Mouse (Mus musculus) liver, embryonic 16.5 days (tissue): ENCODE results near the gene Tfpi2. TPM values are rescaled to one million over a fixed set of nuclear protein-coding genes. Genes with fewer than 3 reads are reported as not detected.

ENCODE experiments used
- ATAC-seq: fragments of 200-750 bp; cut with Nextera tagmentation; 2 replicates; pipeline ENCODE4 v1.8.0; 2017; ENCODE audit warnings: low read depth, mild to moderate bottlenecking, moderate number of reproducible peaks, moderate library complexity
- H3K27ac ChIP-seq: fragments of 300-500 bp; sonication (generic); 2 replicates; pipeline ENCODE4 v1.5.1; 2014; ENCODE audit warnings: mild to moderate bottlenecking, low read length
- H3K27me3 ChIP-seq: fragments of 300-500 bp; sonication (generic); 2 replicates; pipeline ENCODE4 v1.6.1; 2014; ENCODE audit warnings: low read depth, low read length, mixed read lengths; ENCODE audit not compliant: control insufficient read depth, insufficient read depth
- H3K36me3 ChIP-seq: fragments of 300-500 bp; sonication (generic); 2 replicates; pipeline ENCODE4 v1.6.1; 2014; ENCODE audit warnings: mild to moderate bottlenecking; ENCODE audit not compliant: control insufficient read depth, insufficient read depth
- H3K4me1 ChIP-seq: fragments of 300-500 bp; sonication (generic); 2 replicates; pipeline ENCODE4 v1.6.1; 2014; ENCODE audit warnings: low read depth, low read length, mixed read lengths; ENCODE audit not compliant: control insufficient read depth
- H3K4me2 ChIP-seq: fragments of 300-500 bp; sonication (generic); 2 replicates; pipeline ENCODE4 v1.6.1; 2014; ENCODE audit warnings: low read depth, low read length, mixed read lengths
- H3K4me3 ChIP-seq: fragments of 300-500 bp; sonication (generic); 2 replicates; pipeline ENCODE4 v1.5.1; 2014; ENCODE audit warnings: low read depth, mild to moderate bottlenecking, low read length
- H3K9ac ChIP-seq: fragments of 300-500 bp; sonication (generic); 2 replicates; pipeline ENCODE4 v1.6.1; 2014; ENCODE audit warnings: low read depth, low read length
- H3K9me3 ChIP-seq: fragments of 300-500 bp; sonication (generic); replicated peaks from 2 replicates; pipeline ENCODE4 v1.6.1; 2016; ENCODE audit warnings: low read length; ENCODE audit not compliant: control insufficient read depth
- WGBS: fragments of 180-500 bp; shearing (Covaris S2); extraction: QIAGEN DNeasy Blood & Tissue Kit; methylation state at CpG from one replicate; pipeline ENCODE4 v1.1.7; 2014; ENCODE audit not compliant: insufficient replicate concordance; 5-methylcytosine and 5-hydroxymethylcytosine counted together
- polyA plus RNA-seq: library from polyadenylated mRNA; unstranded; fragments of >200 nt; fragmentation: Nextera tagmentation; extraction: Ambion mirVana; gene quantifications from 2 replicates; pipeline ENCODE4 v1.2.1, GENCODE M21; 2015

The Tfpi2 gene
- polyA plus RNA-seq, 1 experiment from 2014 or later: 26.2 TPM

- H3K27ac ChIP-seq: no peak overlapping the region
- H3K4me3 ChIP-seq: no peak overlapping the region
- no peak overlapping the region for H3K4me2 ChIP-seq
- H3K9me3 ChIP-seq: no peaks in the 10 kb centered on the region
- no peak overlapping the region for H3K9ac ChIP-seq
- ATAC-seq: peak; percentile 58
- H3K27me3 ChIP-seq: no peaks in the 10 kb centered on the region
- H3K36me3 ChIP-seq: no peaks in the 10 kb centered on the region
- no peaks in the 10 kb centered on the region for H3K4me1 ChIP-seq
- WGBS: 49% methylated on average over 3 of the region's 3 CpGs
Observed at GRCm38 (mm10) chr6:4000716-4001115, 12.0 kb upstream of the Tfpi2 start.

DNA sequence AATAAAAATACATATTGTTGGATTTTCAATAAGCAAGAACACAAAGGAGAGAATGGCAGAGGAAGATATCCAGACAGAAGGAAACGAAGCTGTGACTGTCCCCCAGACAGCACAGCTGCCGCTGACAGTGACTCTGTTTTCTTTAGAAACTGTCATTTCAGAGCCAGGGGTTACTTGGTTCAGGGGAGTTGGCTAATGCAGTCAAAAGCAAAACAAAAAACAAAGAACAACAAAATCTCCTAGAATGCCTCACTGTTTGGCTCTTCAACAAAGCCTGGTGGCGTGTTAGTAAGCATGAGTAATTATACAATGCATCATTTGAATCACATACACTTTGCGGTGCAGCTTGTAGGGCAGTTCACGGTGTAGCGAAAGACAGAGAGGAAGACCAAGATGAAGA lies 10.6 kb upstream of the Tfpi2 start:
- no peaks in the 10 kb centered on the region for H3K36me3 ChIP-seq
- no peak overlapping the region for H3K27ac ChIP-seq
- no peak overlapping the region for H3K4me3 ChIP-seq
- no peak overlapping the region for H3K4me2 ChIP-seq
- no peak for ATAC-seq
- 62% methylated on average over 6 of the region's 6 CpGs for WGBS
- no peaks in the 10 kb centered on the region for H3K27me3 ChIP-seq
- H3K9ac ChIP-seq: no peak overlapping the region
- H3K4me1 ChIP-seq: no peaks in the 10 kb centered on the region
- no peaks in the 10 kb centered on the region for H3K9me3 ChIP-seq

- H3K4me3 ChIP-seq: no peak overlapping the region
- H3K36me3 ChIP-seq: no peaks in the 10 kb centered on the region
- no peak for ATAC-seq
- no peak overlapping the region for H3K4me2 ChIP-seq
- H3K9me3 ChIP-seq: no peaks in the 10 kb centered on the region
- no peak overlapping the region for H3K9ac ChIP-seq
- no peaks in the 10 kb centered on the region for H3K4me1 ChIP-seq
- 42% methylated on average over 4 of the region's 4 CpGs for WGBS
- H3K27ac ChIP-seq: no peak overlapping the region
- H3K27me3 ChIP-seq: no peaks in the 10 kb centered on the region
Observed at GRCm38 (mm10) chr6:3998089-3998488, 9.4 kb upstream of the Tfpi2 start.

GRCm38 (mm10) chr6:3993492-3993891 lies 4.8 kb upstream of the Tfpi2 start, which contains the start of gene Gngt1:
Gene Gngt1, plus strand, starts transcription at chr6:3993792.
- WGBS: 72% methylated on average over 6 of the region's 6 CpGs
- Histone ChIP-seq H3K4me1 (no peaks in the 10 kb centered on the region), H3K36me3 (no peaks in the 10 kb centered on the region), H3K27ac (no peak within 1 kb of the TSS), H3K4me3 (no peak within 1 kb of the TSS), H3K4me2 (no peak within 1 kb of the TSS), H3K9me3 (no peaks in the 10 kb centered on the region), H3K9ac (no peak within 1 kb of the TSS), H3K27me3 (no peaks in the 10 kb centered on the region)
- no peak for ATAC-seq

DNA sequence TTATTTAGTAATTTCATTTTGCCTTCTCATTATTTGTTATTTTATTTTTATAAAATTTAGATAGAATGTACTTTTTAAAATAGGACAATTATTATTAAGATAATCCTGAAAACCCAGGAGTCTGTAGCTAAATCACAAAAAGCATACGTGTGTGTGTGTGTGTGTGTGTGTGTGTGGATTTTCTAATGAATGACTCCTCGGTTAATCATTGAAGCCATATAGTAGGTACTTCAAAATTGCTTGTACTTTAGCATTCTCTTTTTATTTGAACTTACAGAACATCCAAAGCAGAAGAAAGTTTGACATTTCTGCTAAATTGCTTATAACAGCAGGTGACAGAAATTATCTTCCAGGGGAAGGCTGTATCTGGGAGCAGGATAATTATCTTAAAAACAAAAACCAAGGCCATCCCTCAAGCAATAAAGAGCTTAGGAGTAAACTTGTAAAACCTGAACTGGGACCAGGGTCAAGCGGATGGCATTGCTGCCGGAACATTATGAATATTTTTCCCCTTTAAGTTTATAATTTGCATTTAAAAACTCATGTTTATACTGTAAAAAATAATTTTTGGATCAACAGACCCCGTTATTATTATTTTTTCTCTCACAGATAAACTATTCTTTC lies 5.9 kb downstream of the Tfpi2 start:
- Histone ChIP-seq H3K9ac (no peak overlapping the region), H3K4me1 (no peaks in the 10 kb centered on the region), H3K9me3 (no peaks in the 10 kb centered on the region), H3K36me3 (no peaks in the 10 kb centered on the region), H3K4me2 (no peak overlapping the region), H3K4me3 (no peak overlapping the region), H3K27me3 (no peaks in the 10 kb centered on the region), H3K27ac (no peak overlapping the region)
- no peak for ATAC-seq
- 59% methylated on average over 5 of the region's 5 CpGs for WGBS

DNA sequence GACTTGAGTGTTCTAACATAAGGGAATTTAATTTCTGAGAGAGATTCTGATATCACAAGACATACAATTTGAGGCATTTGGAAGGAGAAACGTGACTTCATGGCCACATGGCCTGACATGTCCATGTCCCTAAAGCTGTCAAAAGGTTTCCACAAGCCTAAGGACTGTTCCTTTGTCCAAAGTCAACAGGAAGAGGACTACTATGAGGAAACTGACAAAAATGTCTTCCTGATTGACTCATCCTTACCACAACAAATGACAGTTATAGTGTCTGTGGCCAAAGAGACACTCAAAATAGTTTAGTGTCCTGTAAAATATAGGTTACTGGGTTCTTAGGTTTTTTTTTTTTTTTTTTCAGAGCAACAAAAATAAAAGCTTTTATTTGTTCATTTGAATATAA lies 15.0 kb downstream of the Tfpi2 start:
- no peak overlapping the region for H3K9ac ChIP-seq
- H3K4me2 ChIP-seq: no peak overlapping the region
- no peaks in the 10 kb centered on the region for H3K4me1 ChIP-seq
- no peak overlapping the region for H3K27ac ChIP-seq
- H3K4me3 ChIP-seq: no peak overlapping the region
- no peak for ATAC-seq
- H3K36me3 ChIP-seq: no peaks in the 10 kb centered on the region
- no peaks in the 10 kb centered on the region for H3K27me3 ChIP-seq
- no peaks in the 10 kb centered on the region for H3K9me3 ChIP-seq
- 33% methylated on average over 1 of the region's 1 CpGs for WGBS

- H3K4me2 ChIP-seq: peak overlapping the region; percentile 41
- H3K27me3 ChIP-seq: no peaks in the 10 kb centered on the region
- no peak overlapping the region for H3K9ac ChIP-seq
- peak overlapping the region; percentile 35 for H3K4me3 ChIP-seq
- H3K27ac ChIP-seq: no peak overlapping the region
- no peaks in the 10 kb centered on the region for H3K9me3 ChIP-seq
- no peak for ATAC-seq
- 21% methylated on average over 31 of the region's 31 CpGs for WGBS
- no peaks in the 10 kb centered on the region for H3K4me1 ChIP-seq
- no peaks in the 10 kb centered on the region for H3K36me3 ChIP-seq
Observed at GRCm38 (mm10) chr6:3967676-3968626, 20.8 kb downstream of the Tfpi2 start.

DNA sequence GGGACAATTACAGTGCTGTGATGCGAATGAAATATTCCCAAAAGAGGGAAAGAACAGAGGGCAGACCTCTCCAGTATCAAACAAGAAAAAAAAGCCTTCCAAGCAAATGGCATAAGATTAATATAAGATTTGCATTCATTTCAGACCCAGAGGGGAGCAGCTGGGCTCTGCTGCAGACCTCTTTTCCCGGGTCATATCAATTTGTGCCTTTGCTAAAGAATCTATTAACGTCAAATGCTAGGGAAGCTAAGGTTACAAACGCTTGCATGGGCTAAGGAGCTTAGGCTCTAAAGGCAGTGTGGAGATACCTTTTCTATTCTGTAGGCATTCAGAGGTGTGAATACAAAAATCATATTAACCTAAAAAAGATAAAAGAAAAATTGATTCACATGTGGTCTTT lies 33.8 kb downstream of the Tfpi2 start:
- no peak overlapping the region for H3K9ac ChIP-seq
- 50% methylated on average over 4 of the region's 4 CpGs for WGBS

GRCm38 (mm10) chr6:3936140-3936714 lies 52.5 kb downstream of the Tfpi2 start:
- WGBS: 48% methylated on average over 1 of the region's 1 CpGs
- Histone ChIP-seq H3K4me1 (no peaks in the 10 kb centered on the region), H3K9me3 (no peaks in the 10 kb centered on the region), H3K27me3 (no peaks in the 10 kb centered on the region), H3K27ac (no peak overlapping the region), H3K36me3 (no peaks in the 10 kb centered on the region), H3K9ac (no peak overlapping the region), H3K4me2 (no peak overlapping the region), H3K4me3 (no peak overlapping the region)
- no peak for ATAC-seq

More for the DNA sequence above, 33.8 kb downstream of the Tfpi2 start:
- Histone ChIP-seq H3K27ac (no peak overlapping the region), H3K4me2 (no peak overlapping the region), H3K36me3 (no peaks in the 10 kb centered on the region), H3K4me1 (no peaks in the 10 kb centered on the region), H3K4me3 (no peak overlapping the region), H3K9me3 (no peaks in the 10 kb centered on the region), H3K27me3 (no peaks in the 10 kb centered on the region)
- ATAC-seq: no peak
